Mouse (Mus musculus) adrenal gland, adult 8-10 months (tissue): ENCODE measurements around the gene Krt76. TPM values are rescaled to one million over a fixed set of nuclear protein-coding genes. Genes with fewer than 3 reads are reported as not detected.

Experiments used
- DNase-seq: peaks from one replicate; pipeline ENCODE4 v3.0.0; 2022
- microRNA-seq, 2 experiments: library from miRNA; unstranded; fragments of <30 nt; microRNA quantifications; one replicate each; pipeline ENCODE4 v1.2.0; 2022
- total RNA-seq, 4 experiments: library from RNA; stranded (reverse); gene quantifications; 2 replicates each; pipeline ENCODE4 v1.2.4; 2022

The Krt76 gene
- total RNA-seq, 4 experiments from 2014 or later, result 0.29 to 0.31 TPM; not detected in 2

- no peak for DNase-seq
These were observed 32.1 kb downstream of the Krt76 start for GRCm38 (mm10) chr15:101860421-101861130.

DNA sequence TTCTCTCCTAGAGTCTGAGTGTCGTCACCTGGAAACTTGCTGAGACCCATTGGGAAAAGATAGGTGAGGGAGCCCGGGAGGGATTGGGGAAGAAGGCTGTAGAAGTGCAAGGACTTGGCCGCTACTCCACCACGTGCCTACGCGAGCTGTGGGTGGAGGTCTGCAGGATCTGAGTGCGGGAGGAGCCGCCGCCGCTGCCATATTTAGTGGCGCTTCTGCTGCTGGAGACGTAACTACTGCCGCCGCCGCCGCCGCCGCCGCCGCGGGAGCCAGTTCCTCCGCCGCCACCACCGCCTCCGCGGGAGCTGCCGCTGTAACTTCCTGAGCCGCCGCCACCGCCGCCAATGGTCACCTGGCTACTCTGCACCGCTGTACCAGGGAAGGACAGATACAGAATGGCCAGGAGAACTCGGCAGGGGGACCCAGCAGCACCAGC, 33.0 kb downstream of the Krt76 start:
- no peak for DNase-seq

- DNase-seq, result no peak
These were observed 33.9 kb downstream of the Krt76 start for GRCm38 (mm10) chr15:101858673-101859425.

GRCm38 (mm10) chr15:101856696-101857095, 36.0 kb downstream of the Krt76 start:
- no peak for DNase-seq

DNA sequence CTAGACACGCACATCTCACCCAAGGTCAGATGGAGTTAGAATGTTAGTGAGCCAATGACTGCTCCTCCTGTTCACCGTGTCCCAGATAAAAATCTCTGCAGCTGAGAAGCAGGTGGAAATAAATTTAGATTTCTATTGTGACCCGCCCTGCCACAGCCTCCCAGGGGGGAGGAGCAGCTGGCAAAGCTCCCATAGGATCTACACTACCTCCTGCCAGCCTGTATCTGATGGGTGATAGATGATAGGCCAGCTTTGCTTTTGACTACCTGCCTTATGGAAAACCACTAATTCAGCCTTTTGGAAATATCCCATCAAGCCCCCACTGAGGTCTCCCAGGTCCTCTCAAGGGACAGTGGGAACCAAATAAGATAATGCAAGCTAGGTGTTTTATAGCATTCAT, 37.0 kb downstream of the Krt76 start:
- no peak for DNase-seq

DNA sequence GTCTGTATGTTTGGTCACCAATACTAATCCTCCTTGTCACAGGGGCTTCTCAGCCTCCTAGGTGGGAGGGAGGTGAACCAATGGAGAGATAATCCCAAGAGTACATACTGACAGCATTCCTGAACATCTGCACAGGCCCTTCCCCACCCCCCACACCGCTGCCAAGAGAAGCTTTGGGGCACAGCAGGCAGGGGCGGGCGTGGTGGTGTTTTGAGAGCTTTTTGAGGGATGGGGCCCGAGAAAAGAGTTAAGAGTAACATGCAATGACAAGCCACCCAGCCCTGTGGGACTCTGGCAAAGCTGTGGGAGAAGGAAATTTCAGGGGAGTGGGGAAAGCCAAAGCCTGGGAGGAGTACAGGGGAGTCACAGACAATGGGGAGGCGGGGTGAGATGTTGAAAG, 38.4 kb downstream of the Krt76 start:
- DNase-seq, result no peak

GRCm38 (mm10) chr15:101852571-101852970, 40.1 kb downstream of the Krt76 start:
- no peak for DNase-seq

GRCm38 (mm10) chr15:101850694-101851093, 42.0 kb downstream of the Krt76 start, which contains the start of gene Krt1:
Krt1 (minus strand) TSS chr15:101850794.
- no peak for DNase-seq

DNA sequence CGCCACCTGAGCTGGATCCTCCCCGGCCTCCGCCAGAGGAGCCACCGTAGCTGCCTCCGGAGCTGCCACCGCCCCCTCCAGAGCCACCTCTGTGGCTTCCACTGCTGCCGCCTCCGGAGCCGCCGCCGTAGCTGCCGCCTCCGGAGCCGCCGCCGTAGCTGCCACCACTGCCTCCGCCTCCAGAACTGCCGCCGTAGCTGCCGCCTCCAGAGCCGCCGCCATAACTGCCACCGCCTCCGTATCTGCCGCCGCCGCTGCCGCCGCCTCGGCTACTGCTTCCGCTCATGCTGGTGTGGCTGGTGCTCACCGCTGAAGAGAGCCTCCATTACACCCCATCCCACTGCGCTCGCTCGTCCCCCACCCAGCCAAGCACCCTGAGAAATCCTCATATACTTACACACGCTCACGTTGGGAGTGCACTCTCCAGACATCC, 46.7 kb downstream of the Krt76 start:
- no peak for DNase-seq

GRCm38 (mm10) chr15:101843192-101843591, 49.5 kb downstream of the Krt76 start:
- no peak for DNase-seq

- no peak for DNase-seq
These were observed 57.9 kb downstream of the Krt76 start for GRCm38 (mm10) chr15:101834784-101835328.

Small RNA genes within 50 kb of the gene (microRNA-seq; reads per million reads assigned to microRNA genes)
- 0 reads per million in 2 experiments for gene Gm44356

Other genes with a start within 250 kb of the Krt76 start
- not detected for gene Gm5478, start 245.5 kb downstream of the Krt76 start, total RNA-seq
- not detected for gene Krt6b, start 212.6 kb downstream of the Krt76 start, total RNA-seq
- not detected for gene Krt6a, start 198.6 kb downstream of the Krt76 start, total RNA-seq
- gene Krt5, start 180.0 kb downstream of the Krt76 start, total RNA-seq, result not detected
- gene Krt71, start 149.8 kb downstream of the Krt76 start, total RNA-seq, result not detected
- gene Krt72, start 106.5 kb downstream of the Krt76 start, total RNA-seq, result not detected
- gene Krt73, start 90.6 kb downstream of the Krt76 start, total RNA-seq, result not detected
- gene Krt2, start 74.8 kb downstream of the Krt76 start, total RNA-seq, result not detected
- 1 to 10 TPM in 1 of 4 experiments, under 1 TPM in 3; 0.20 to 1.0 (median 0.58) TPM for gene Krt1, start 42.1 kb downstream of the Krt76 start, total RNA-seq
- gene Krt77, start 23.2 kb downstream of the Krt76 start, total RNA-seq, result not detected
- not detected for gene Krt4, start 31.8 kb upstream of the Krt76 start, total RNA-seq
- 1 to 10 TPM in 1 of 4 experiments, under 1 TPM in 3; 0.37 to 2.0 (median 0.57) TPM for gene Krt79, start 47.4 kb upstream of the Krt76 start, total RNA-seq
- gene Krt78, start 61.4 kb upstream of the Krt76 start, total RNA-seq, result not detected
- 1 to 10 TPM in 2 of 4 experiments, under 1 TPM in 2; 0.49 to 1.3 (median 0.77) TPM for gene Krt8, start 111.6 kb upstream of the Krt76 start, total RNA-seq
- 1 to 10 TPM; 1.3 to 2.4 (median 1.9) TPM for gene Krt18, start 135.3 kb upstream of the Krt76 start, total RNA-seq
- gene Eif4b, start 180.9 kb upstream of the Krt76 start, total RNA-seq, result 100 to 1,000 TPM; 232 to 294 (median 272) TPM
- gene Tns2, start 207.5 kb upstream of the Krt76 start, total RNA-seq, result 100 to 1,000 TPM in 2 of 4 experiments, 10 to 100 TPM in 2; 77.5 to 129 (median 107) TPM
- gene Spryd3, start 243.3 kb upstream of the Krt76 start, total RNA-seq, result 10 to 100 TPM; 46.6 to 70.4 (median 57.7) TPM